Mouse (Mus musculus) MEL (cell line): ENCODE measurements at regions not wholly inside any gene's neighbourhood (a gene's known extent, or its start where the extent isn't known, plus 50 kb on each side); places are given as distances from the start of the nearest gene placed in this dataset.

Source experiments
- DNase-seq: peaks from one replicate; pipeline ENCODE4 v3.0.0; 2011; ENCODE audit warnings: low read depth, low spot score
- H3K27ac ChIP-seq: 2 replicates; pipeline ENCODE4 v1.5.1; 2012; ENCODE audit warnings: low read depth, mild to moderate bottlenecking, control low read depth, low read length, moderate library complexity; ENCODE audit not compliant: control insufficient read depth
- H3K27me3 ChIP-seq, 2 experiments: fragments of 150-350 bp in 1 of 2; sonication (generic) in 1 of 2; 2 replicates each; pipeline ENCODE4 v1.6.1; 2012; ENCODE audit warnings: low read length in 2 of 2, mild to moderate bottlenecking in 2 of 2, improper control_type of control experiment in 1 of 2, moderate library complexity in 1 of 2; ENCODE audit not compliant: insufficient read depth in 2 of 2, control insufficient read depth in 1 of 2
- H3K36me3 ChIP-seq, 2 experiments: 2 replicates each; pipeline ENCODE4 v1.6.1; 2012 to 2014; ENCODE audit warnings: low read length in 2 of 2, improper control_type of control experiment in 1 of 2, inconsistent platforms in 1 of 2, mild to moderate bottlenecking in 1 of 2; ENCODE audit not compliant: insufficient read depth in 2 of 2, control insufficient read depth in 1 of 2
- H3K4me1 ChIP-seq, 2 experiments: fragments of 150-350 bp in 1 of 2; sonication (generic) in 1 of 2; 2 replicates each; pipeline ENCODE4 v1.6.1; 2012; ENCODE audit warnings: low read length in 2 of 2, improper control_type of control experiment in 1 of 2, mild to moderate bottlenecking in 1 of 2; ENCODE audit not compliant: insufficient read depth in 2 of 2, control insufficient read depth in 1 of 2
- H3K4me3 ChIP-seq, 2 experiments: fragments of 150-350 bp in 1 of 2; sonication (generic) in 1 of 2; 2 replicates each; pipeline ENCODE4 v1.5.1; 2012; ENCODE audit warnings: low read depth in 2 of 2, low read length in 2 of 2, mild to moderate bottlenecking in 2 of 2, moderate library complexity in 2 of 2, control low read depth in 1 of 2, improper control_type of control experiment in 1 of 2; ENCODE audit not compliant: control insufficient read depth in 1 of 2, insufficient read depth in 1 of 2
- H3K79me2 ChIP-seq: 2 replicates; pipeline ENCODE4 v1.6.1; 2012; ENCODE audit warnings: mild to moderate bottlenecking, low read length, moderate library complexity; ENCODE audit not compliant: control insufficient read depth, poor library complexity, insufficient read depth
- H3K9ac ChIP-seq: 2 replicates; pipeline ENCODE4 v1.6.1; 2012; ENCODE audit warnings: low read depth, mild to moderate bottlenecking, control low read depth, low read length, moderate library complexity; ENCODE audit not compliant: control insufficient read depth, poor library complexity, severe bottlenecking
- H3K9me3 ChIP-seq: fragments of 150-350 bp; sonication (generic); replicated peaks from 2 replicates; pipeline ENCODE4 v1.6.1; 2012; ENCODE audit warnings: mild to moderate bottlenecking, low read length, improper control_type of control experiment, moderate library complexity; ENCODE audit not compliant: insufficient read depth
- BHLHE40 ChIP-seq: IDR thresholded peaks from 2 replicates; pipeline ENCODE4 v1.6.1; 2012; ENCODE audit warnings: low read depth, mild to moderate bottlenecking, inconsistent platforms, low read length, improper control_type of control experiment, borderline replicate concordance
- CHD2 ChIP-seq: IDR thresholded peaks from 2 replicates; pipeline ENCODE4 v1.6.1; 2011; ENCODE audit warnings: low read length, improper control_type of control experiment
- CTCF ChIP-seq, 3 experiments: IDR thresholded peaks in 2 of 3; conservative IDR thresholded peaks in 1 of 3; 2 replicates each; pipeline ENCODE4 v1.5.1; 2011 to 2012; ENCODE audit warnings: low read length in 3 of 3, low read depth in 2 of 3, mild to moderate bottlenecking in 2 of 3, improper control_type of control experiment in 1 of 3, inconsistent platforms in 1 of 3, mixed read lengths in 1 of 3, moderate library complexity in 1 of 3; ENCODE audit not compliant: control insufficient read depth in 1 of 3, insufficient read depth in 1 of 3, poor library complexity in 1 of 3, severe bottlenecking in 1 of 3
- ELF1 ChIP-seq: IDR thresholded peaks from 2 replicates; pipeline ENCODE4 v1.6.1; 2014; ENCODE audit warnings: low read depth, mild to moderate bottlenecking, inconsistent platforms, low read length, improper control_type of control experiment, moderate library complexity
- GATA1 ChIP-seq: IDR thresholded peaks from 2 replicates; pipeline ENCODE4 v1.6.1; 2011; ENCODE audit warnings: low read depth, low read length, improper control_type of control experiment
- HCFC1 ChIP-seq: IDR thresholded peaks from 2 replicates; pipeline ENCODE4 v1.6.1; 2012; ENCODE audit warnings: low read depth, mild to moderate bottlenecking, inconsistent platforms, low read length, improper control_type of control experiment, moderate library complexity
- JUND ChIP-seq: IDR thresholded peaks from 2 replicates; pipeline ENCODE4 v1.6.1; 2011; ENCODE audit warnings: low read depth, mild to moderate bottlenecking, improper control_type of control experiment, low read length
- MAFK ChIP-seq: IDR thresholded peaks from 2 replicates; pipeline ENCODE4 v1.6.1; 2011; ENCODE audit warnings: low read depth, mild to moderate bottlenecking, low read length, improper control_type of control experiment, borderline replicate concordance
- MAZ ChIP-seq: IDR thresholded peaks from 2 replicates; pipeline ENCODE4 v1.6.1; 2012; ENCODE audit warnings: low read depth, mild to moderate bottlenecking, inconsistent platforms, low read length, improper control_type of control experiment
- MXI1 ChIP-seq: IDR thresholded peaks from 2 replicates; pipeline ENCODE4 v1.6.1; 2011; ENCODE audit warnings: mild to moderate bottlenecking, low read depth, low read length, improper control_type of control experiment
- MYB ChIP-seq: IDR thresholded peaks from 2 replicates; pipeline ENCODE4 v1.6.1; 2011; ENCODE audit warnings: mild to moderate bottlenecking, low read depth, low read length, improper control_type of control experiment
- MYC ChIP-seq: IDR thresholded peaks from 2 replicates; pipeline ENCODE4 v1.6.1; 2011; ENCODE audit warnings: low read depth, mild to moderate bottlenecking, low read length, improper control_type of control experiment, moderate library complexity
- POLR2AphosphoS2 ChIP-seq: IDR thresholded peaks from 2 replicates; pipeline ENCODE4 v1.6.1; 2011; ENCODE audit warnings: low read length, improper control_type of control experiment
- POLR2AphosphoS5 ChIP-seq: IDR thresholded peaks from 2 replicates; pipeline ENCODE4 v1.6.1; 2012; ENCODE audit warnings: low read depth, borderline replicate concordance, mild to moderate bottlenecking, inconsistent platforms, low read length, moderate library complexity, mixed read lengths
- RAD21 ChIP-seq: IDR thresholded peaks from 2 replicates; pipeline ENCODE4 v1.6.1; 2011; ENCODE audit warnings: mild to moderate bottlenecking, low read depth, low read length, improper control_type of control experiment
- RCOR1 ChIP-seq: IDR thresholded peaks from 2 replicates; pipeline ENCODE4 v1.6.1; 2012; ENCODE audit warnings: low read depth, mild to moderate bottlenecking, inconsistent platforms, low read length, improper control_type of control experiment
- SIN3A ChIP-seq: IDR thresholded peaks from 2 replicates; pipeline ENCODE4 v1.6.1; 2012; ENCODE audit warnings: low read length, improper control_type of control experiment, inconsistent platforms
- SMC3 ChIP-seq: IDR thresholded peaks from 2 replicates; pipeline ENCODE4 v1.6.1; 2011; ENCODE audit warnings: low read depth, low read length, improper control_type of control experiment
- TBP ChIP-seq: IDR thresholded peaks from 2 replicates; pipeline ENCODE4 v1.8.0; 2011; ENCODE audit warnings: low read depth, low read length, improper control_type of control experiment
- TCF12 ChIP-seq: IDR thresholded peaks from 2 replicates; pipeline ENCODE4 v1.6.1; 2014; ENCODE audit warnings: low read depth, mild to moderate bottlenecking, inconsistent platforms, low read length, improper control_type of control experiment, moderate library complexity
- USF1 ChIP-seq: IDR thresholded peaks from 2 replicates; pipeline ENCODE4 v1.6.1; 2014; ENCODE audit warnings: low read depth, mild to moderate bottlenecking, inconsistent platforms, low read length, improper control_type of control experiment, moderate library complexity
- ZC3H11A ChIP-seq: IDR thresholded peaks from 2 replicates; pipeline ENCODE4 v1.6.1; 2012; ENCODE audit warnings: low read depth, mild to moderate bottlenecking, inconsistent platforms, low read length, improper control_type of control experiment
- ZMIZ1 ChIP-seq: IDR thresholded peaks from 2 replicates; pipeline ENCODE4 v1.6.1; 2012; ENCODE audit warnings: low read depth, mild to moderate bottlenecking, inconsistent platforms, low read length, improper control_type of control experiment, moderate library complexity

DNA sequence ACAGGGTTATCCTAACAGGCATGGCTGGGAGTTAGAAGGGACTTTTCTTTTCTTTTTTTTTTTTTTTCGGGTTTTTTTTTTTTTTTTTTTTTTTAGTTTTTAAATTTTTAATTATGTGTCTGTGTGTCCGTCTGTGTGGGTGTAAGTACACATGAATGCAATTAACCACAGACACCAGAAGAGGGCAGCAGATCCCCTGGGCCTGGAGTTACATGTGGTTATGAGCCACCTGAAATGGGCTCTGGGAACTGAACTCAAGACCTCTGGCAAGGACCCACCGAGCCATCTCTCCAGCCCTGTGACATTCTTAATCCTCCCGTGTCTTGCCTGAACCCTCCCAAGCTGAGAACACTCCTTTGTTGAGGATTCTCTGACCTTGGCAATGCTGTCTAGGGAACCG is 157.0 kb downstream of the Zfp36l2 start:
- Histone ChIP-seq H3K27ac (no peak overlapping the region), H3K9ac (no peak overlapping the region), H3K4me1 (0 out of 4 replicates have a peak, but pooled peaks cover 0 to under 1% of the 10 kb centered on the region in 2 experiments), H3K9me3 (no peaks in the 10 kb centered on the region), H3K27me3 (no peaks in the 10 kb centered on the region), H3K4me3 (no peak overlapping the region), H3K36me3 (no peaks in the 10 kb centered on the region), H3K79me2 (no peaks in the 10 kb centered on the region)
- DNase-seq: no peak
- TF ChIP-seq CTCF (IDR thresholded peaks at IDR 0.05 in 2 of 3, conservative IDR thresholded peaks at IDR 0.05 in 1 of 3; ENCODE audit: control insufficient read depth in 1 of 3, insufficient read depth in 1 of 3, low read depth in 2 of 3, low read length in 3 of 3, poor library complexity in 1 of 3, severe bottlenecking in 1 of 3): peak in 1 of 3 experiments; percentile 21; a peak in 1 of 6 replicates
- TF ChIP-seq RAD21: peak; percentile 25
- TF ChIP-seq ZC3H11A: no peak
- peak; percentile 21; the same call in 1 of the 2 replicates for TF ChIP-seq SMC3
- no peak for TF ChIP-seq CHD2
- no peak for TF ChIP-seq MXI1
- TF ChIP-seq HCFC1: no peak
- TF ChIP-seq TBP: no peak
- no peak for TF ChIP-seq MAZ
- no peak for TF ChIP-seq MAFK
- TF ChIP-seq TCF12: no peak

DNA sequence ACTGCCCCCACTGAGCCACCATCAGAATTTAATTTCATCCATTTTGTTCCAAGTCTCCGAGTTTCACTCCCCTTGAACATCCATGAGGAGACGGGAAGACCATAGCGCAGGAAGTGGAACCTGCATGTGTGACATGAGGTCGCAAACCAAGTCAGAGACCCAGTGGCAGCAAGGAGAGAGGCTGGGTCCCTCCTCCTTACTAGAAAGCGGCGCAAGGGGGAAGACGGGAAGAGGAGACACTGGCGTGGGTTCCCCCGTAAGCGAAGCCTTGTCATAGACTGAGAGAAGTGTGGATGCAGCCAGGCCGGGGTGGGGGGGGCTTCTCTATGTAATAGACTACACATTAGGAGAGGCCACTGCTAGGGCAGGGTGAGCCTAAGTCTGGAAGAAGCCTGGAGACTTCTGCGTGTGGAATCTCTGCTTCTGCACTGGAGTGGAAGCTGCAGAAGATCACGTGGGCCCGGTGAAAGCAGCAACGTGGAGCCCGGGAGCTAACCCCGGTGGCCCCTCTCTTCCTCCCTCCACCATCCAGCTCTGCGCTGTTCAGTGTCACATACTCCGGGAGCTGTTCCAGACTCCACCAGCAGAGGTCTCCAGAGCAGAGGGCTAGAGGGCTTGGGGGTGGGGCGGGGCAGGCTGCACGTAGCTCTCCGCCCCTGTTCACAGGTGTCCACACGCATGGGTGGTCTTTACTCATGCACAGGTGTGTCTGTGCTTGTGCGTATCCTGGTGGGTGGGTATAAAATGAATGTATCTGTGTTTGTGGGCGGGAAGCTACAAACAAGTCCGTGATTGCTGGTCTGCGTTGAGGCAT is 159.4 kb downstream of the Zfp36l2 start:
- Histone ChIP-seq H3K27ac (no peak overlapping the region), H3K27me3 (no peaks in the 10 kb centered on the region), H3K36me3 (no peaks in the 10 kb centered on the region), H3K4me3 (no peak overlapping the region), H3K4me1 (0 out of 4 replicates have a peak, but pooled peaks cover 0 to 2% of the 10 kb centered on the region in 2 experiments), H3K9ac (peak overlapping the region; percentile 42), H3K9me3 (no peaks in the 10 kb centered on the region)
- peak; percentile 77 for DNase-seq
- 0 out of 2 replicates have a peak, but pooled peaks have one; percentile 29 for TF ChIP-seq SIN3A
- peak; percentile 92 for TF ChIP-seq MAZ
- TF ChIP-seq CTCF (IDR thresholded peaks at IDR 0.05 in 2 of 3, conservative IDR thresholded peaks at IDR 0.05 in 1 of 3; ENCODE audit: control insufficient read depth in 1 of 3, insufficient read depth in 1 of 3, low read depth in 2 of 3, low read length in 3 of 3, poor library complexity in 1 of 3, severe bottlenecking in 1 of 3): peak; percentile 66 to 94 (median 93)
- no peak for TF ChIP-seq MYB
- no peak for TF ChIP-seq TCF12
- TF ChIP-seq MYC: no peak
- TF ChIP-seq GATA1: no peak
- TF ChIP-seq ZC3H11A: peak; percentile 88
- no peak for TF ChIP-seq TBP
- no peak for TF ChIP-seq POLR2AphosphoS2
- no peak for TF ChIP-seq ZMIZ1
- TF ChIP-seq RCOR1: no peak
- TF ChIP-seq MXI1: no peak
- TF ChIP-seq POLR2AphosphoS5: no peak
- TF ChIP-seq JUND: no peak
- no peak for TF ChIP-seq BHLHE40
- TF ChIP-seq USF1: peak; percentile 45
- no peak for TF ChIP-seq HCFC1
- peak; percentile 96 for TF ChIP-seq SMC3
- TF ChIP-seq RAD21: peak; percentile 89
- no peak for TF ChIP-seq ELF1
- TF ChIP-seq, all 39 proteins: peak for 7
- H3K79me2 ChIP-seq: no peaks in the 10 kb centered on the region
